Mouse (Mus musculus): Measurements from ENCODE around the gene Lmx1b.

The Lmx1b gene

DNA sequence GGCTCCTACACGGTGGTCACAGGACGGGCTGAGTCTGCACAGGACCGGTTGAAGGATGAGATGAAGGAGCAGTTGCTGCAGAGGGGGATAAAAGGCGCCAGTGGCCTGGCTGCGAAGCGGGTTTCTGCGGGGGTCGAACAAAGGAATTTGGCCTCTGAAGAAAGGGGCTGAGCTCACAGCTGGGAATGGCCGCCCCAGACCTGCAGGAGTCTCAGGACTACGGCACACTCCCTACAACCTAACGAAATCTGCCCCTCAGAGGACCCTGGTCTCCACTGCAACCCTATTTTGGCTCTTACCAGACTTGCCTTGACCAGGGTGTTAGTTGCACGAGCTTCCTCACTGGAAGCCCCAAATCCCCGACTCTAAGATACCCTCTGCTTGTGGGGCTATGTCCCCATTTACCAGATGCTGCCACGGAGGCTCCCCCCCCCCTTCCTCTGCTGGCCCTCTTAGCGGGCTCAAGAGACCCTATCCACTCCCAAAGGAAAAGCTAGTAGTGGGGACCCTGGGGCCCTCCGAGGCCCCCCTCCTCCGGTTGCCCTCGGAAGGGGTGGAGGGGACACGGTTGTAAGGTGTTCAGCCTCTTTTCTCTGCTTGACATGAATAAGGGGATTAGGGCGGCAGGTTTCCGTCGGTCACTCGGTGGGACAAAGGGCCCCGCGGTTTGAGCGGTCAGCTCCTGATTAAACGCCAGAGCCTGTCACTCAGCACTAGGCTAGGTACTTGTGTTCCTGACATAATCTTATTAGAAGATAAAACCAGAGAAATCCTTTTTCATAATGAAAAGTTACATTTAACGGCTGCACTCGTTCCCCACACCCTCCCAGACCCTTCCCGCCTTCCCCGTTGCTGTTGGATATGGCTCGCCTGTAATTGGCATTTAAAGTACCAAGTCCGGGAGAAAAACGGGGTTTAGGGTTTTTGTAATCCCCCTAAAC lies 10.0 kb downstream of the Lmx1b start:
- in situ Hi-C loops (cut with MboI, MseI): no loop called here

DNA sequence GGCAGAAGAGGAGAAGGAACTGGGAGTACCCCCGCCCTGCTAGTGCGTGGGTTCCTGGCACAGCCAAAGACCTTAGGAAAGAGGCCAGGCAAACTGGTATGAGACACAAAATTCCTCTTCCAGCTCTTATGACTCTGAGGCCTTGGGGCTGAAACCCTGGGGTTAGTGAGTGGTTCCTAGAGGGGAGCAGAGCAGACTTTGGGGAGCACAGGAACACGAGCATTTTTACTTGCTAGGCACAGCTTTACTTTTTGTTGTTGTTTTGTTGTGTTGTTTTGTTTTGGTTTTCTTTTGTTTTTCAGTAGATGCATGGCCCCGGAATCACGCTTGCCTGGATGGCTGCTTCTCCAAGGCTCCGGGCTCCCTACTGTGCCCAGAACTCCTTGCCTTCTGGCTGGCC lies 10.7 kb downstream of the Lmx1b start:
- in situ Hi-C loops (cut with MboI, MseI): no loop called here

- in situ Hi-C loops (cut with MboI, MseI): no loop called here
Observed at GRCm38 (mm10) chr2:33628791-33629190, 11.5 kb downstream of the Lmx1b start.

GRCm38 (mm10) chr2:33627058-33627375 lies 13.3 kb downstream of the Lmx1b start:
- in situ Hi-C loops (cut with MboI, MseI): no loop called here

DNA sequence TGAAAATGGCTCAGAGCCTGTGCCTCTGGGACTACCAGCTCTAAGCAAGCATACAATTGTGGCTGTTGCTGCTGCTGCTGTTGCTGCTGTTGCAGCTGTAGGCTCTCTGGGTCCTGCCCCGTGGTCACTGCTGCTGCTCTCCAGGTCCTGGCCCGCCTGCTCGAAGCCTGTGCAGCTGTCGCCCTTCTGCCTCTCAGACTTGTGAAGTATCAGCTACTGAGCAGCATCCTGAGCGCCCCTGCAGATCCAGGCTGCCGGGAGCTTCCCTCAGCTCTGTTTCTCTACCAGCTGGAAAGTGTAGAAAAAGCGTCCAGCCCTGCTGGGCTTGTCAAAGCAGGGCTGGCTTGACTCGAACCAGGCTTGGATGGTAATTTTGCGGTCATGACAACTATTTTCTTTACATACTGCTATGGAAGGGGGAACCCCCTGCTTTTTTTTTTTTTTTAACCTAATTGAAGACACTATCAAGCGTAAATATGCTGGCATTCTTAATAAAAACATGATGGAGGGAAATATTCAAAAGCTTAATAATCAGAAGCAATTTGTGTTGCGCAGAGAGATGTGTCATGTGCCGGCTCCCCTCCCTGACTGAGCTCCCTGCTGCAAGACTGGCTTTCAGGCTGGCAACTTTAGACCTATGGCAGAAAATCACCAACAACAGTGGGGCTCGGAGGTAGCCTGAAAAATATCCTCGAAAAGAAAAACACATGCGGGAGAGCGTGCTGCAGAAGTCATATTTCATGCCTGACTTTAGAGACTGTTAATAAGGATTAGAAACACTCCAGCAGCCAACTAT lies 13.9 kb downstream of the Lmx1b start:
- in situ Hi-C loops (cut with MboI, MseI): no loop called here

- in situ Hi-C loops (cut with MboI, MseI): no loop called here
Observed at GRCm38 (mm10) chr2:33617670-33618069, 22.6 kb downstream of the Lmx1b start.

DNA sequence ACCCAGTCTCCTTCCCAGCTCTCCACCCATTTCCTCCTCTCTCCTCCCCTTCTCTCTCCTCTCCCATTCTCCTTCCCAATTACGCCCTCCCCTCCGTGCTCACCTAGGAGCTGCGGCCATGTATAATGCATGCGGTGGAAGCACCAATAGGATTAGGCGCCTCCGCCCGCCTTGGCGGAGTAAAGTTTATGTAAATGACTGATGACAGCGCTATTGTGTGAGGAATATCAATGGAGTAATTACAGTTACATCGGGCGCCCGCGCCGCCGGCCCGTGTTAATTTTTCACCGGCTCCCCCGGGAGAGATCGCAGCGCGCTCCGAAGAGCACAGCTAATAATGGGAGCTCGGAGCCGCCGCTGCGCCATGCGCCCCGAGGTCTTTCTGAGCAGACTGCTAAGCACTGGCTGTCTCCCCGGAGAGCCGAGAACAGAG lies 23.9 kb downstream of the Lmx1b start:
- in situ Hi-C loops (cut with MboI, MseI): no loop called here

DNA sequence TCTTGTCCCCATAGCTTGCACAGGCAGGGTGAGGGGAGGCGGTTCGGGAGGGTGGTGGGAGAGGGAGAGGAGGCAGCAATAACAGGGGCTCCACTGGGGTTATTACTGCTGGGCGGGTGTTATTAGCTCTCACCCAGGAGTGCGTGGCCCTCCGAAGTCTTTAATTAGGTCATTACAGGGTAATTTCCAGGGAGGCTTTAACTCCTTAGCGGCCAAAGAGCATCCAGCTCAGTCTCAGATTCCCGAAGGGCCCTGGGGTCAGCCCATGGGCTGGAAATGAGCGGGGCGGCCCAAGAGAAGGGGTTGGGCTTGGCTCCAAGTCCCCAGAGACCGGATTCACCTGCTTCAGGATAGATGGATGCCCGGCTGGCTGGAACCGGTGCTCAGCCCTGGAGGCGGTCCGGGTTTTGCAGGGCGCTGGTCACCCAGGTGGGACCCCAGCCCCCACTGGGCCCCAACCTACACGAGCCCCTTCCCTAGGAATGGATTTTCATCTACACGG lies 24.4 kb downstream of the Lmx1b start:
- in situ Hi-C loops (cut with MboI, MseI): no loop called here

DNA sequence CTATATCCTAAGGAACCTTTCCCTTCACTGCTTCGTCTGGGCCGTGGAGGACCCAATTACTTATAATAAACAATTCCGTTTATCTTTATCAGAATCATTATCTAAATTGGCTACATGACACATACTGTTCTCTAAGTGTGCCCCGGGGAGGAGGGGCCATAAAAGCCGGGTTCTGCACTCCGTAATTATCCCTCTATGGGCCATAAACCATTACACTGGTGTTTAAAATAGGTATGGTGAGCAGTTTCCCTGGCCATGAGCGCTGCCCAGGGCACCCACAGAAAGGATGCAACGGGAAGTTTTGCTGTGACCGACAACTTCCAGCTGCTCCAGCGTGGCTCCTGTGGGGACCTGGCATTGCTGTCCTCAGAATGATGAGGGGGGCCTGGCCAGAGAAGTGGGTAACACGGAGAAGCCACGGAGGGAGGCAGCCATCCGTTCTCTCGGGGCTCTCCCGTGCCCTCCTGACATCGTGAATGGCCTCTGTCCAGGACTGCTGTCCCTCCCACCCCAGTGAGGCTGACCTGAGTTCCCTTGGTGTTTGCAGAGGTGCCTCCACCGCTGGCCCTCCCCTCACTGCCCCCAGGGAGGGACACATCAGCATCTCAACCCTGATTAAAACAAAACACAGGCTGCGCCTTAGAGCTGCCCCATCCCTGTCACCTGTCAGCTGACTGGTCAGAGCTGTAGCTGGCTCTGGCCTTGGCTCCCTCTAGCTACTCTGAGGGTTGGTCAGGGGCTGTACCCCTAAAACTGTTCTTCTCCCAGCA lies 34.6 kb downstream of the Lmx1b start:
- in situ Hi-C loops (cut with MboI, MseI): no loop called here

GRCm38 (mm10) chr2:33604846-33605486 lies 35.3 kb downstream of the Lmx1b start:
- in situ Hi-C loops (cut with MboI, MseI): no loop called here

- in situ Hi-C loops (cut with MboI, MseI): no loop called here
Observed at GRCm38 (mm10) chr2:33600520-33600919, 39.8 kb downstream of the Lmx1b start.

GRCm38 (mm10) chr2:33597384-33597783 lies 42.9 kb downstream of the Lmx1b start:
- in situ Hi-C loops (cut with MboI, MseI): no loop called here

DNA sequence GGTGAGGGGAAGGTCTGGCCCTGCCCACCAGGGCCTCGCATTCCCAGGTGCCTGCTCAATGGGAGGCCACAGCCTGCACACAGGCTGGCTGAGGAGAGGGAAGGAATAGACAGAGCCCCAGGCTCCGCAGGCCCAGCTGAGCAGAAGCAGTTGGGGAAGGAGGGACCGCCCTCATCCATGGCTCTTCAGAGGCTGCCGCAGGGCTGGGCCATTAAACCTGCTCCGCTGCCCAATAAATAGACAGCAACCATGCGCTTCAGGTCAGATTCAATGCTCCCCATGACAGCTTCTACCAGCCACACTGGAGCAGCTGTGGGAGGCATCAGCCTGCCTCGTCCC lies 45.3 kb downstream of the Lmx1b start:
- in situ Hi-C loops (cut with MboI, MseI): no loop called here

- in situ Hi-C loops (cut with MboI, MseI): no loop called here
Observed at GRCm38 (mm10) chr2:33594181-33595084, 45.9 kb downstream of the Lmx1b start.

DNA sequence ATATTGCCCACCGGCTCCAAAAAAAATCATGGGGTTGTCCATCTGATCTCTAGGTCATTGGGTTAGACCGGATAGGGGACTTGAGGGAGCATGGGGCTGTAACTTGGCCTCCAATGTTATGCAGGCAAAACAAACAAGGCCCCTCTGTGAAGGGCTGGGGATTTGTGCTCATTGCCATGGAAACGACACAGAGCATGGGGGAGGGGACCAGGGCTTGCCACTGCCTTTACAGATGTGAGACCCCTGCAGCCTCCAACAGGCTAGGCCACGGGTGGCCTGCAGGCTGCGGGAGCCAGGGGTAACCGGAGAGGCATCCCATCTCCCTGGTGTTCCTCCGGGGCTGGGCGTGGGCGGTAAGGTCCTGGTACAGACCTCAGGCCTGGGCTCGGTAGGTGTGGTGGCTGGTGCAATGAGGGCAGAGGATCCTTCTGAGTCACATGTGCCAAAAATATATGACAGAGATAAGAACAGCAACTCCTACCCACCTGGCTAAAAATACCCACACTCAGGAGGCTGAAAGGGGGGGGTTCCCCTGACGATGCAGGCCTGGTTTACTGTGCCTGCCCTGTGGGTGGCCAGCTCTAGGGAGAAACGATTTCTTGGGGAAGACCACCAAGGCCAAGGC lies 47.3 kb downstream of the Lmx1b start:
- in situ Hi-C loops (cut with MboI, MseI): no loop called here

DNA sequence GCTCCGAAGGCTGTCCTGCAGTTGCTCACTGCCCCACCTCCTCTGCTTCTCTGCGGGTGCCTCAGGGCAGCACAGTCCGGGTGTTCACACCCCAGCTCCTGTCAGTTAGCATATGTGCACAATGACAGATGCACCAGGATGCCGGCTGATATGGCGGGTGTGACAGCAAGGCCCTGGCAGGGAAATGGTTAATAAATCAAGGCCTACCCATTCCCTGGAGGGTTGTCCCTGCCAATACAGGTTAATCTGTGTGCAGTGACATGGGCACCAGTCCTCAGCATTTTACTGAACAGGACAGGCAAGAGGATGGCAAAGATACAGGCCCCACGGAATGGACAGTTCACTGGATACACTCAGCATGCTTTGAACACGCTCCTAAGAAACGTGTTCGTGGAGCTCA lies 51.0 kb downstream of the Lmx1b start:
- in situ Hi-C loops (cut with MboI, MseI): no loop called here

- in situ Hi-C loops (cut with MboI, MseI): no loop called here
Observed at GRCm38 (mm10) chr2:33584937-33585910, 55.1 kb downstream of the Lmx1b start.

- in situ Hi-C loops (cut with MboI, MseI): no loop called here
Observed at GRCm38 (mm10) chr2:33583761-33584160, 56.5 kb downstream of the Lmx1b start.

DNA sequence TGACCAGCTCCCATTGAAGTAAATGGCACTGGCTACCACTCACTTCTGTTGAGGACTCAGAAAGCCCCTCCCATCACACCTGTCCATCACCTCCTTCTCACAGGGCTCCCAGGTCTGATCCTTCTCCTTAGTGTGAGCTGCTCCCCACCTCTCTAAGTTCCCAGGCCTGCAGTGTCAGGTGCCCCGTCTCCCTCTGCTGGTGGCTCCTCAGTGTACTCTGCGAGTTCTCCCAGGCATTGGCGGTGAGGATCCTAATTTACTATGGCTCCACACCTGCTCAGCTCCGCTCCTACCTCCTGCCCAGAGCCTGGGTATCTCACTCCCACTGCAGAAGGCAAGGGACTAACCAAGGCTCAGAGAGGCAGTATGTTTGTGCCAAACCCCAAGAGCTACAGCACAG lies 57.0 kb downstream of the Lmx1b start:
- in situ Hi-C loops (cut with MboI, MseI): no loop called here

Measured in T-helper 2 cell (primary cell).